In the genomic region with DNA sequence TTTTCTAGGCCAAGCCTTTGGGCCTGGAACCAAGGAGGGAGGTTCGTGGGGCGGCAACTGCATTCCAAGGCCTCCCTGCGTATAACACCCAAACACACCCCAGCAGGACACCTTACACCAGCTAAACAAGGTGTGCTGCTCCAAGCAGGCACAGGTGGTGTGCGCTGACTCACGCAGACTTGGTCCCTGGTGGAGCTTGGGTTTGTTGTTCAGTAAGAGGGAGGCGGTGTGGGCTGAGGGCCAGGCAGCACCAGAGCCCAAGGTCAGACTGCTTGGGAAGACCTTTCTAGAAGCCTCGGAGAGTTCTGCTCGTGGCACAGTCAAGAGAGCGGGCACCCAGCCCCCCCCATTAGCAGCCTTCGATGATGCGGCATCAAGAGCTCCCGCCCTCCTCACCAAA, we compare ENCODE assay signal across 18 mouse cellular contexts. TPM values are rescaled to one million over a fixed set of nuclear protein-coding genes. Genes with fewer than 3 reads are reported as not detected.
A peak's percentile ranks its signal among the peaks of the same experiment; 100 is the strongest.
DNase-seq lines count a peak whose midpoint lies in the region; ATAC-seq and TF ChIP-seq lines count a peak whose summit lies in the region.
"Had no signal": no experiment of that assay in that cellular context is flagged by ENCODE, and none has a peak within 500 bp of the region (broad histone marks: within the 10 kb centered on the region; RNA-seq: fewer than 3 reads in every experiment).

No protein-coding gene starts in this region.

- TF ChIP-seq CTCF in kidney, adult 2 months (conservative IDR thresholded peaks at IDR 0.05; ENCODE audit: insufficient read depth, insufficient read length, low read depth, low read length): no peak
- no peak for TF ChIP-seq CTCF in thymus, adult 2 months (IDR thresholded peaks at IDR 0.05; ENCODE audit: borderline replicate concordance, control insufficient read depth, extremely low read depth, insufficient read depth, low read length, poor library complexity)

- no peaks in the 10 kb centered on the region for H3K27me3 ChIP-seq in kidney, adult 2 months (replicated peaks; ENCODE audit: control insufficient read depth, insufficient read depth, low read length)
- H3K27me3 ChIP-seq in midbrain, embryonic 16.5 days (ENCODE audit: control insufficient read depth, insufficient read depth, low read depth, low read length): no peaks in the 10 kb centered on the region
- H3K27me3 ChIP-seq in thymus, adult 2 months (ENCODE audit: control insufficient read depth, insufficient read depth, low read length): no peaks in the 10 kb centered on the region
- H3K27me3 ChIP-seq: liver, embryonic 13.5 days; Patski had no signal

- ATAC-seq in midbrain, embryonic 16.5 days: no peak
- ATAC-seq: forebrain, postnatal 0 days; hindbrain, embryonic 16.5 days; Patski had no signal

- no peaks in the 10 kb centered on the region for H3K9me3 ChIP-seq in midbrain, embryonic 16.5 days (replicated peaks; ENCODE audit: control insufficient read depth, low read length, poor library complexity, severe bottlenecking)
- H3K9me3 ChIP-seq: liver, embryonic 13.5 days; megakaryocyte, embryonic 14.5 days had no signal

- 75% methylated on average over 12 of the region's 12 CpGs for WGBS in kidney, adult 2 months
- 93% methylated on average over 12 of the region's 12 CpGs for WGBS in midbrain, embryonic 16.5 days
- 94% methylated on average over 12 of the region's 12 CpGs for WGBS in thymus, adult 2 months

- H3K9ac ChIP-seq in midbrain, embryonic 16.5 days (ENCODE audit: low read depth, low read length): no peak overlapping the region
- H3K9ac ChIP-seq: forebrain, postnatal 0 days; liver, embryonic 13.5 days had no signal

- no peaks in the 10 kb centered on the region for H3K36me3 ChIP-seq in kidney, adult 2 months (ENCODE audit: control insufficient read depth, insufficient read depth, low read length)
- H3K36me3 ChIP-seq in midbrain, embryonic 16.5 days (ENCODE audit: control insufficient read depth, insufficient read depth, low read length): no peaks in the 10 kb centered on the region
- H3K36me3 ChIP-seq in thymus, adult 2 months (ENCODE audit: control insufficient read depth, insufficient read depth, low read length): no peaks in the 10 kb centered on the region
- H3K36me3 ChIP-seq: liver, embryonic 13.5 days had no signal

- DNase-seq in kidney, adult 2 months: peak; percentile 39
- no peak for DNase-seq in kidney, postnatal 14 days
- peak; percentile 64 for DNase-seq in testis, postnatal 10 days (ENCODE audit: low spot score)
- no peak for DNase-seq in testis, postnatal 14 days (ENCODE audit: low spot score)
- peak; percentile 61 for DNase-seq in adrenal gland, postnatal 14 days
- no peak for DNase-seq in thymus, adult 2 months
- DNase-seq: cerebellum, postnatal 14 days; forebrain, postnatal 0 days; gastrocnemius, postnatal 10 days; heart, postnatal 14 days; layer of hippocampus, postnatal 36 days; liver, embryonic 13.5 days; lung, postnatal 10 days; right cerebral cortex, postnatal 4 days had no signal

- H3K4me2 ChIP-seq in midbrain, embryonic 16.5 days (ENCODE audit: low read length): no peak overlapping the region
- H3K4me2 ChIP-seq: liver, embryonic 13.5 days had no signal

- no peak overlapping the region for H3K4me3 ChIP-seq in kidney, adult 2 months (ENCODE audit: insufficient read depth, low read depth, low read length)
- no peak overlapping the region for H3K4me3 ChIP-seq in midbrain, embryonic 16.5 days (ENCODE audit: low read depth, low read length)
- H3K4me3 ChIP-seq in thymus, adult 2 months (ENCODE audit: control insufficient read depth, insufficient read depth, low read length): no peak overlapping the region
- H3K4me3 ChIP-seq: liver, embryonic 13.5 days; megakaryocyte, embryonic 14.5 days had no signal

- no peak for TF ChIP-seq POLR2A in kidney, adult 2 months (IDR thresholded peaks at IDR 0.05; ENCODE audit: low read depth, low read length)
- TF ChIP-seq POLR2A in thymus, adult 2 months (IDR thresholded peaks at IDR 0.05; ENCODE audit: control insufficient read depth, extremely low read depth, insufficient read depth, low read length, poor library complexity): no peak

- H3K4me1 ChIP-seq in kidney, adult 2 months (ENCODE audit: control insufficient read depth, insufficient read depth, low read length): peaks cover 3% of the 10 kb centered on the region; the same call in 1 of the 2 replicates
- peaks cover 3% of the 10 kb centered on the region for H3K4me1 ChIP-seq in midbrain, embryonic 16.5 days (ENCODE audit: control insufficient read depth, insufficient read depth, low read length)
- peaks cover 15% of the 10 kb centered on the region for H3K4me1 ChIP-seq in thymus, adult 2 months (replicated peaks; ENCODE audit: control insufficient read depth, insufficient read depth, low read length)
- H3K4me1 ChIP-seq: megakaryocyte, embryonic 14.5 days had no signal

- no peak overlapping the region for H3K27ac ChIP-seq in kidney, adult 2 months (ENCODE audit: insufficient read depth, low read depth, low read length)
- H3K27ac ChIP-seq in midbrain, embryonic 16.5 days (ENCODE audit: low read length): no peak overlapping the region
- H3K27ac ChIP-seq in thymus, adult 2 months (ENCODE audit: control insufficient read depth, insufficient read depth, low read length): no peak overlapping the region
- H3K27ac ChIP-seq: liver, embryonic 13.5 days had no signal

RNA-seq across cellular contexts. Expression of a gene that starts 48.0 kb away (rescaled TPM):
- polyA plus RNA-seq in kidney, adult 2 months (2012; rRNA removed): 14.9 and 15.5 TPM in 2 replicates
- 107 and 136 TPM in 2 replicates for total RNA-seq in adrenal gland, postnatal 14 days (2021)
- polyA plus RNA-seq in midbrain, embryonic 16.5 days (2015; fragmentation: Nextera tagmentation; extraction: Ambion mirVana): 1.5 and 1.8 TPM in 2 replicates
- polyA plus RNA-seq in thymus, adult 2 months (2012; rRNA removed): 19.4 and 21.0 TPM in 2 replicates

Comparison
In these comparisons a context has a peak if more than half of its experiments do, and no peak if none do; other contexts are left out.
1. DNase-seq: peak in kidney, adult 2 months (single experiment), testis, postnatal 10 days (single experiment) and adrenal gland, postnatal 14 days (single experiment); none in kidney, postnatal 14 days (single experiment), testis, postnatal 14 days (single experiment) and thymus, adult 2 months (single experiment).